Mouse (Mus musculus) heart, adult 2 months (tissue): ENCODE results near the gene Cyp2d10. TPM values are rescaled to one million over a fixed set of nuclear protein-coding genes. Genes with fewer than 3 reads are reported as not detected.
"Not testable (repeated sequence)": the region's sequence is repeated elsewhere in the genome, so short reads cannot be mapped to it uniquely, and the experiment has no call there.

Source experiments
- DNase-seq, 2 experiments: peaks; one replicate each; pipeline ENCODE4 v3.0.0; 2021
- H3K27ac ChIP-seq: fragments of 200-600 bp; 2 replicates; pipeline ENCODE4 v1.8.1; 2022
- H3K27me3 ChIP-seq: fragments of 200-500 bp; 2 replicates; pipeline ENCODE4 v1.6.1; 2012; ENCODE audit warnings: mild to moderate bottlenecking, low read length, inconsistent platforms, mixed read lengths; ENCODE audit not compliant: control insufficient read depth, insufficient read depth
- H3K36me3 ChIP-seq: fragments of 200-500 bp; 2 replicates; pipeline ENCODE4 v1.6.1; 2012; ENCODE audit warnings: low read length, inconsistent platforms; ENCODE audit not compliant: control insufficient read depth, insufficient read depth
- H3K4me1 ChIP-seq: fragments of 200-500 bp; 2 replicates; pipeline ENCODE4 v1.6.1; 2011; ENCODE audit warnings: low read length; ENCODE audit not compliant: control insufficient read depth, insufficient read depth
- H3K4me3 ChIP-seq: fragments of 200-600 bp; 2 replicates; pipeline ENCODE4 v1.8.1; 2022
- H3K79me2 ChIP-seq: fragments of 200-500 bp; replicated peaks from 2 replicates; pipeline ENCODE4 v1.6.1; 2012; ENCODE audit warnings: mild to moderate bottlenecking, inconsistent platforms, low read length, moderate library complexity, mixed read lengths; ENCODE audit not compliant: control insufficient read depth, insufficient read depth
- H3K9ac ChIP-seq: fragments of 200-500 bp; 2 replicates; pipeline ENCODE4 v1.6.1; 2012; ENCODE audit warnings: low read depth, mild to moderate bottlenecking, control low read depth, inconsistent platforms, low read length, mixed read lengths
- CTCF ChIP-seq: fragments of 200-600 bp; IDR thresholded peaks from 2 replicates; pipeline ENCODE4 v1.8.1; 2022; ENCODE audit warnings: antibody characterized with exemption, mild to moderate bottlenecking, moderate library complexity
- EP300 ChIP-seq: fragments of 200-500 bp; IDR thresholded peaks from 2 replicates; pipeline ENCODE4 v1.6.1; 2011; ENCODE audit warnings: low read depth, low read length, control low read depth; ENCODE audit not compliant: insufficient read depth
- POLR2A ChIP-seq: fragments of 200-500 bp; IDR thresholded peaks from 2 replicates; pipeline ENCODE4 v1.6.1; 2011; ENCODE audit warnings: mild to moderate bottlenecking, low read depth, low read length, control low read depth; ENCODE audit not compliant: insufficient read depth
- WGBS: fragments of 180-500 bp; shearing (Covaris S2); methylation state at CpG from one replicate; pipeline ENCODE4 v1.1.7; 2018; 5-methylcytosine and 5-hydroxymethylcytosine counted together
- intact Hi-C: fragments of 180-260 bp; cut with DNase I; formaldehyde crosslinking; loops from one replicate; pipeline ENCODE4 v1.15.1; 2025
- long read RNA-seq: library from polyadenylated mRNA; stranded (forward); transcript quantifications from one replicate; pipeline ENCODE4 v2.0.0, GENCODE M21; 2021
- polyA plus RNA-seq: library from polyadenylated mRNA; depleted of rRNA; stranded (reverse); fragments of >200 nt; gene quantifications from 2 replicates; pipeline ENCODE4 v1.2.3, GENCODE M21; 2012; rRNA removed
- total RNA-seq, 2 experiments: library from RNA; stranded (reverse); gene quantifications; 2 replicates each; pipeline ENCODE4 v1.2.3; 2021

The Cyp2d10 gene
- total RNA-seq, result under 1 TPM; 0.26 to 0.34 TPM
- 0.08 and 0.38 TPM in 2 replicates for polyA plus RNA-seq
- long read RNA-seq, result 0 reads

- Histone ChIP-seq H3K4me3 (no peak within 1 kb of the TSS), H3K9ac (no peak within 1 kb of the TSS), H3K27me3 (no peaks in the 10 kb centered on the region), H3K4me1 (no peaks in the 10 kb centered on the region), H3K27ac (no peak within 1 kb of the TSS), H3K79me2 (no peaks in the 10 kb centered on the region), H3K36me3 (no peaks in the 10 kb centered on the region)
- intact Hi-C loops, result no loop called here
- WGBS, result 92% methylated on average over 6 of the region's 6 CpGs
- TF ChIP-seq CTCF (no peak), EP300 (no peak), POLR2A (no peak)
- no peak for DNase-seq
Observed at GRCm38 (mm10) chr15:82406981-82407380, at the start of gene Cyp2d10. Gene Cyp2d10, minus strand, starts transcription at chr15:82407195.

DNA sequence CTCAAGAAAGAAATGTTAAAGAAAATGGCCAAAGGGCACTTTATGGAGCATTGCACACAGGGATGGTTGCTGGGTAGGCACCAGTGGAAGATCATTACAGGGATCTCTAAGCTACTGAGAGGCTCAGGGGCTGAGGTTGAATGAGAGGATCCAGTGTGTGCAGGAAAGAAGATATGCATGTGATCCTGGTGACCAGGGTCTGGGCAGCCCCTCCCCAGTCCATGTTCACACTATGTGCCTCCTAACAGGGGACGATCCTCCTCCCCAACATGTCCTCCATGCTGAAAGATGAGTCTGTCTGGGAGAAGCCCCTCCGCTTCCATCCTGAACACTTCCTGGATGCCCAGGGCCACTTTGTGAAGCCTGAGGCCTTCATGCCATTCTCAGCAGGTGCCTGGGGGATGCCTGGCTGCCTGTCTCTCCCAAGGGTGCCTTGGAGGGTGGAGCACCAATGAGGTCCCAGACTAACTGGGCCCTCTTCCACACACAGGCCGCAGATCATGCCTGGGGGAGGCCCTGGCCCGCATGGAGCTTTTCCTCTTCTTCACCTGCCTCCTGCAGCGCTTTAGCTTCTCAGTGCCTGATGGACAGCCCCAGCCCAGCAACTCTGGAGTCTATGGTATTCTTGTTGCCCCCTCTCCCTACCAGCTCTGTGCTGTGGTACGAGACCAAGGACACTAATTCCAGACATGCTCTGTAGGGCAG lies 49.2 kb upstream of the Cyp2d10 start:
- WGBS, result 80% methylated on average over 6 of the region's 6 CpGs
- H3K27ac ChIP-seq, H3K4me3 ChIP-seq, H3K27me3 ChIP-seq, H3K79me2 ChIP-seq, intact Hi-C loops, H3K36me3 ChIP-seq, DNase-seq, H3K9ac ChIP-seq, H3K4me1 ChIP-seq: not testable (repeated sequence)

GRCm38 (mm10) chr15:82453501-82453900 lies 46.5 kb upstream of the Cyp2d10 start:
- DNase-seq, H3K27ac ChIP-seq, H3K36me3 ChIP-seq, H3K27me3 ChIP-seq, H3K4me3 ChIP-seq, H3K9ac ChIP-seq, H3K79me2 ChIP-seq, intact Hi-C loops, H3K4me1 ChIP-seq: not testable (repeated sequence)
- WGBS, result 79% methylated on average over 6 of the region's 6 CpGs

- H3K27me3 ChIP-seq, H3K27ac ChIP-seq, DNase-seq, H3K79me2 ChIP-seq, H3K36me3 ChIP-seq, H3K9ac ChIP-seq, H3K4me3 ChIP-seq, intact Hi-C loops, H3K4me1 ChIP-seq: not testable (repeated sequence)
- 69% methylated on average over 1 of the region's 1 CpGs for WGBS
Observed at GRCm38 (mm10) chr15:82452133-82452532, 45.1 kb upstream of the Cyp2d10 start.

DNA sequence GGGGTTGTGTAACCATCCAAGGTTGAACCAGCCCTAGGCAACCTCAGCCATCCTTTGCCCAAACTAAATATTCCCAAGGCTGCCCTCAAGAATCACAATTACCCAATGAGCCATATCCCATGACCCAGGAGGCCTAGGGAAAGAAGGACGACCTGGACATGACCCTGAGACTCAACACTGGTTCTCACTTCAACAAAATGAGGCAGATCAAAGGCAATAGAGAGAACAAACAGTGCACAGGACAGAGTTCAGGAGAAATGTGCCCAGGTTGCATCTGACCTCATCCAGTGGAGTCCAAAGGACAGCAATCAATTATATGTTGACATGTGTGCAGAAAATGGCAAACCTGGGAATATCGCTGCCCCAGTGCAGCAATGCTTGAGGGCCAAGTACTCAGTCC lies 43.0 kb upstream of the Cyp2d10 start:
- DNase-seq, H3K4me3 ChIP-seq, H3K27ac ChIP-seq, intact Hi-C loops, H3K9ac ChIP-seq, H3K36me3 ChIP-seq, H3K27me3 ChIP-seq, H3K4me1 ChIP-seq, H3K79me2 ChIP-seq: not testable (repeated sequence)
- 62% methylated on average over 2 of the region's 2 CpGs for WGBS

DNA sequence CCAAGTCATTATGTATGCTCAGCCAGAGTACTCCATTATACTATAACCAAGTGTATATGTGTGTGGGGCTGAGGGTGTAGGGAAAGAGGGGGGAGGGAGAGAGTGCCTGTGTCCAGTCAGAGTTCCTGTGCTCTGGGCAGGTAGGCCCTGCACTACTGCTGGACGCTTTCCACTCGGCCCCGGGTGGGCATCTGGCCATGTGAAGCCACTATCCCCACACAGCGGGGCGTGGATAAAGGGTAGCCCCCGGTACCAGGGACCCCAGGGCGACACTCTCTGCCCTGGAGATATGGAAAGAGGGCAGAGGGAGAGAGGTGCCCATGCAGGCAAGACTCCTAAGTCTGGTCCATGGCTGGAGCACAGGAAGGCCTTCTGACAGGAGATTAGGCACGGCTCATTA lies 38.2 kb upstream of the Cyp2d10 start:
- H3K27ac ChIP-seq, result no peak overlapping the region
- intact Hi-C loops, result no loop called here
- no peak for DNase-seq
- H3K9ac ChIP-seq, result no peak overlapping the region
- TF ChIP-seq POLR2A, result no peak
- TF ChIP-seq EP300, result no peak
- no peak overlapping the region for H3K4me3 ChIP-seq
- no peaks in the 10 kb centered on the region for H3K4me1 ChIP-seq
- H3K79me2 ChIP-seq, result no peaks in the 10 kb centered on the region
- H3K36me3 ChIP-seq, result no peaks in the 10 kb centered on the region
- no peaks in the 10 kb centered on the region for H3K27me3 ChIP-seq
- 81% methylated on average over 8 of the region's 8 CpGs for WGBS

DNA sequence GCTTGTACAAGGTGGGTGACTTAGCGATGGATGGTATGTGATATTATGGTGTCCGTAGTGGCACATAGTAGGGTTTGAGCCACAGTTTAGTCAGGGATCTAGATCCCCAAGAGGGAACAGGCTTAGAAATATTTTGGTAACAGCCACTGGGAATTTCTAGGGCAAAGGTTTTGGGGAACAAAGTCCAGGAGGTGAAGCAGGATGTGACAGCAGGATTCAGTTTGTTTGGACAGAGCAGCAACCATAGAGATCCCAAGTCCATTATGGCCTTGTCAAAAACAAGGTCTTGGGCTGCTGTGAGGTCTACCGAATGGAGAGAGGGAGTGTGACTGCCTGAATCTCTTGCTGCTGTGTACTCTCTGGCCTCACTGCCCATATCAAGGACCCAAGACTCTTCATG lies 36.7 kb upstream of the Cyp2d10 start:
- H3K4me3 ChIP-seq, result no peak overlapping the region
- no peak for TF ChIP-seq CTCF
- TF ChIP-seq EP300, result no peak
- no peak for TF ChIP-seq POLR2A
- H3K79me2 ChIP-seq, result no peaks in the 10 kb centered on the region
- H3K27ac ChIP-seq, result no peak overlapping the region
- WGBS, result 78% methylated on average over 3 of the region's 3 CpGs
- H3K4me1 ChIP-seq, result no peaks in the 10 kb centered on the region
- H3K36me3 ChIP-seq, result no peaks in the 10 kb centered on the region
- H3K27me3 ChIP-seq, result no peaks in the 10 kb centered on the region
- no peak overlapping the region for H3K9ac ChIP-seq
- intact Hi-C loops, result no loop called here
- DNase-seq, result no peak
